Mouse (Mus musculus) hindbrain, embryonic 10.5 days (tissue): ENCODE data around the gene Matn1. TPM values are rescaled to one million over a fixed set of nuclear protein-coding genes. Genes with fewer than 3 reads are reported as not detected.

Experiments used
- DNase-seq: peaks from one replicate; pipeline ENCODE4 v3.0.0-alpha.2; 2017; ENCODE audit warnings: low spot score
- H3K27ac ChIP-seq: fragments of 300-500 bp; sonication (generic); 2 replicates; pipeline ENCODE4 v1.5.1; 2016; ENCODE audit warnings: mild to moderate bottlenecking, moderate library complexity
- H3K27me3 ChIP-seq: fragments of 300-500 bp; sonication (generic); 2 replicates; pipeline ENCODE4 v1.6.1; 2016; ENCODE audit warnings: mild to moderate bottlenecking; ENCODE audit not compliant: poor library complexity, insufficient read depth, severe bottlenecking
- H3K36me3 ChIP-seq: fragments of 300-500 bp; sonication (generic); 2 replicates; pipeline ENCODE4 v1.6.1; 2016; ENCODE audit warnings: mild to moderate bottlenecking, moderate library complexity
- H3K4me1 ChIP-seq: fragments of 300-500 bp; sonication (generic); replicated peaks from 2 replicates; pipeline ENCODE4 v1.6.1; 2016; ENCODE audit warnings: mild to moderate bottlenecking
- H3K4me3 ChIP-seq: fragments of 300-500 bp; sonication (generic); 2 replicates; pipeline ENCODE4 v1.5.1; 2016; ENCODE audit warnings: mild to moderate bottlenecking, moderate library complexity
- H3K9me3 ChIP-seq: fragments of 300-500 bp; sonication (generic); 2 replicates; pipeline ENCODE4 v1.6.1; 2016; ENCODE audit warnings: mild to moderate bottlenecking, moderate library complexity
- WGBS: fragments of 180-500 bp; shearing (Covaris S2); methylation state at CpG from one replicate; pipeline ENCODE4 v1.1.7; 2016; 5-methylcytosine and 5-hydroxymethylcytosine counted together
- polyA plus RNA-seq: library from polyadenylated mRNA; unstranded; fragments of >200 nt; fragmentation: Nextera tagmentation; extraction: Ambion mirVana; gene quantifications from 2 replicates; pipeline ENCODE4 v1.2.1, GENCODE M21; 2016

The Matn1 gene
- polyA plus RNA-seq, 1 experiment from 2014 or later: not detected

DNA sequence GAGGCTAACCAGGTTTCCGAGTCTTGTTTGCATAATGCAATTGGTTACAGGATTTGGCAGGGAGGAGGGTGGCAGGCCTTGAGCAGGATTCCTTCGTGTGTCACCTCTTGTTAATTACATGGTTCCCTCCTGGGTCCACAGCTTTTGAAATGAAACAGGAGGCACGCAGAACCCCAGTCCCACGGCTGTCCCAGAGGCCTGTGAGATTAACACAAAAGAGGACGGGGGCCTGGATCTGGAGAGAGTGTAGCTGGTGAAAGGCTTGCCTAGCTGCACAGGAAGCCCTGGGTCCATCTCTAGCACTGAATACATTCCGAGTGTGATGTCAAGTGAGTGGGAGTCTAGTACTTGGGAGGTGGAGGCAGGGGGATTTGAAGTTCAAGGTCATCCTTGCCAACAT, 15.5 kb downstream of the Matn1 start:
- WGBS: 64% methylated on average over 6 of the region's 6 CpGs
- no peaks in the 10 kb centered on the region; the same call in 1 of the 2 replicates for H3K27me3 ChIP-seq
- no peaks in the 10 kb centered on the region for H3K36me3 ChIP-seq
- no peak overlapping the region for H3K4me3 ChIP-seq
- H3K9me3 ChIP-seq: no peaks in the 10 kb centered on the region
- DNase-seq: no peak
- H3K4me1 ChIP-seq: peaks cover 13% of the 10 kb centered on the region; the same call in 1 of the 2 replicates
- H3K27ac ChIP-seq: no peak overlapping the region

GRCm38 (mm10) chr4:130960118-130960734, 16.0 kb downstream of the Matn1 start:
- Histone ChIP-seq H3K27me3 (no peaks in the 10 kb centered on the region; the same call in 1 of the 2 replicates), H3K36me3 (no peaks in the 10 kb centered on the region), H3K4me1 (peaks cover 13% of the 10 kb centered on the region; the same call in 1 of the 2 replicates), H3K27ac (no peak overlapping the region), H3K4me3 (no peak overlapping the region), H3K9me3 (no peaks in the 10 kb centered on the region)
- DNase-seq: peak; percentile 86
- WGBS: 33% methylated on average over 9 of the region's 9 CpGs

- no peaks in the 10 kb centered on the region for H3K27me3 ChIP-seq
- H3K36me3 ChIP-seq: no peaks in the 10 kb centered on the region
- peaks cover 19% of the 10 kb centered on the region for H3K4me1 ChIP-seq
- 96% methylated on average over 1 of the region's 1 CpGs for WGBS
- no peak overlapping the region for H3K27ac ChIP-seq
- H3K4me3 ChIP-seq: no peak overlapping the region
- no peak for DNase-seq
- H3K9me3 ChIP-seq: peaks cover 10% of the 10 kb centered on the region; the same call in 1 of the 2 replicates
Observed at GRCm38 (mm10) chr4:130971278-130971677, 27.1 kb downstream of the Matn1 start.

- H3K27me3 ChIP-seq: no peaks in the 10 kb centered on the region
- DNase-seq: no peak
- H3K4me1 ChIP-seq: peaks cover 7% of the 10 kb centered on the region
- no peaks in the 10 kb centered on the region for H3K36me3 ChIP-seq
- H3K27ac ChIP-seq: no peak overlapping the region
- H3K9me3 ChIP-seq: peaks cover 10% of the 10 kb centered on the region; the same call in 1 of the 2 replicates
- WGBS: 84% methylated on average over 5 of the region's 5 CpGs
- H3K4me3 ChIP-seq: no peak overlapping the region
Observed at GRCm38 (mm10) chr4:130972421-130972829, 28.2 kb downstream of the Matn1 start.

GRCm38 (mm10) chr4:130973332-130974263, 29.4 kb downstream of the Matn1 start:
- DNase-seq: no peak
- 65% methylated on average over 19 of the region's 19 CpGs for WGBS
- no peak overlapping the region for H3K27ac ChIP-seq
- H3K9me3 ChIP-seq: peaks cover 10% of the 10 kb centered on the region; the same call in 1 of the 2 replicates
- H3K36me3 ChIP-seq: no peaks in the 10 kb centered on the region
- peaks cover 7% of the 10 kb centered on the region; the same call in 1 of the 2 replicates for H3K4me1 ChIP-seq
- no peak overlapping the region for H3K4me3 ChIP-seq
- no peaks in the 10 kb centered on the region for H3K27me3 ChIP-seq

DNA sequence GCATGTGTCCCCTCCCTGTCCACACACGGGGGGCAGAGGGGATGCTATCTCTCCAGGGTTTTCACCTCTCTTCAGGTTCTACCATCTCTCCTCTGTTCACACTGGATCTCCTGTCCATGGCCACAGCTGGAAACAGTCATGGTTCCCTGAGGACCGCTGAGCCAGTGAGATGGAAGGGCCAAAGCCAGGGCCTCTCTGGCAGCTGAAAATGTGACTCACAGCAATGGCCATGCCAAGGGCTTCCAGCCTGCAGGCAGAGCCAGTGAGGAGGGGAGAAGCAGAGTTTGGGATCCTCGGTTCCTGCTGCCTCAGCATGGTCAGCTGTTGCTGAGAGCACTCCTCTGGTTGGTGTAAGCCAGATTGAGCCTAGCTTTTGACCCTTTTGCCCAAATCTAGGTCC, 34.8 kb downstream of the Matn1 start:
- H3K36me3 ChIP-seq: no peaks in the 10 kb centered on the region
- H3K9me3 ChIP-seq: no peaks in the 10 kb centered on the region
- DNase-seq: no peak
- no peak overlapping the region for H3K27ac ChIP-seq
- H3K27me3 ChIP-seq: peaks cover 2% of the 10 kb centered on the region; the same call in 1 of the 2 replicates
- H3K4me1 ChIP-seq: no peaks in the 10 kb centered on the region
- 78% methylated on average over 3 of the region's 3 CpGs for WGBS
- H3K4me3 ChIP-seq: no peak overlapping the region

DNA sequence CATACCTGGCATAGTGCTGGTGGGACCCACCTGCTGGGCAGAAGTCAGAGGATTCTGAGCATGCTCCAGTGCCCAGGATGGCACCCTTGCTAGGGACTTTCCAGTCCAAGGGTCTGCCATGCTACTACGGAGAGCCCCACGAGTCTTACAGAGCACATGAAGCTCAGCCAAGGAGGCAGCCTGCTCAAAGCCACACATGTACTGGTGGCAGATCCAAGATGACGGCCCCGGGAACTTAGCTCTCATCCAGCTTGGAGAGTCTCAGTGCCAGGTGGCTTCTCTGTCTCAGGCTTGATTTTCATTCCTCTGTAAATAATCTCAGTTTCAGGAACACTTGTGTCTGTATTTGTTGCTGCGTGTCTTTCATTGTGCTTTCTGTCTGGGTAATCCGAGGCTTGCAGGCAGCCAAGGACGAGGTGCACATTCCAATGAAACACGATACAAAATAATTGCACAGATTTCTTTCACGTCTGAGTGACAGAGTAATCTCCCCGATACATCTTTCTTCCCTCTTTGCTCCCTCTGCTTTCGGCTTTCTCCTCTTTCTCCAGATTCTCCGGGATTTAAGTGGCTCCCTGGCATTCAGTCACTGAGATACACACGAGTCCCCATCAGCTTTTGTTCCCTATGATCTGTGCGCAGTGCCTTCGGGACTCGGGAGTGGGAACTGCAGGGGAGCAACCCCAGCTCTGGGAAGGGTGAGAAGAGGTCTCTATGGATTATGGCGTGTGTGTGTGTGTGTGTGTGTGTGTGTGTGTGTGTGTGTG, 40.4 kb downstream of the Matn1 start:
- H3K27ac ChIP-seq: peak overlapping the region; percentile 57; the same call in 1 of the 2 replicates
- no peaks in the 10 kb centered on the region for H3K9me3 ChIP-seq
- H3K36me3 ChIP-seq: no peaks in the 10 kb centered on the region
- 0 out of 2 replicates have a peak, but pooled peaks cover 6% of the 10 kb centered on the region for H3K4me1 ChIP-seq
- no peak overlapping the region for H3K4me3 ChIP-seq
- H3K27me3 ChIP-seq: peaks cover 3% of the 10 kb centered on the region; the same call in 1 of the 2 replicates
- 71% methylated on average over 17 of the region's 17 CpGs for WGBS
- no peak for DNase-seq

- no peaks in the 10 kb centered on the region for H3K36me3 ChIP-seq
- no peak for DNase-seq
- no peaks in the 10 kb centered on the region for H3K9me3 ChIP-seq
- H3K27me3 ChIP-seq: peaks cover 3% of the 10 kb centered on the region; the same call in 1 of the 2 replicates
- 84% methylated on average over 4 of the region's 4 CpGs for WGBS
- H3K27ac ChIP-seq: no peak overlapping the region; the same call in 1 of the 2 replicates
- 0 out of 2 replicates have a peak, but pooled peaks cover 6% of the 10 kb centered on the region for H3K4me1 ChIP-seq
- no peak overlapping the region for H3K4me3 ChIP-seq
Observed at GRCm38 (mm10) chr4:130987046-130987445, 42.9 kb downstream of the Matn1 start.

DNA sequence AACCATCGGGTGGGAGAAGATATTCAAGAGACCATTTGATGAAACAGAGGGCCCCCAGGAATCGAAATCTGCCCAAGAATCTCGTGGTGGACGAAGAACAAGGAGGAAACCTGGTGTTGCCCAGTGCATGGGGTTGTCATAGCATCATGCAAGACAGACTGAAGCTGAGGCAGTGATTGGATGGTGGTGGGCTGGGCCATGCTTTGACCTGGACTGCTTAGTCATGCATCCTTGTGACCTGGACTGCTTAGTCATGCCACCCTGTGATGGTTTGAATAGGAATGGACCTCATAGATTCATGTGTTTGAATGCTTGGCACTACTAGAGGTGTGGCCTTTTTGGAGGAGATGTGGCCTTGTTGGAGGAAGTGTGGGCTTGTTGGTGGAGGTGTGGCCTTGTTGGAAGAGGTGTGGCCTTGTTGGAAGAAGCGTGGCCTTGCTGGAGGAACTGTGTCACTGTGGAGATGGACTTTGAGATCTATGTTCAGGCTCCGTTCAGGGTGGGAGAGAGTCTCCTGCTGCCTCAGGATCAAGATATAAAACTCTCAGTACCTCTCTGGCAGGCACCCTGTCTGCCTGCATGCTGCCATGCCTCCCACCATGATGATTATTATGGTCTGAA, 44.1 kb downstream of the Matn1 start:
- Histone ChIP-seq H3K27me3 (peaks cover 3% of the 10 kb centered on the region; the same call in 1 of the 2 replicates), H3K27ac (no peak overlapping the region), H3K4me3 (no peak overlapping the region), H3K4me1 (0 out of 2 replicates have a peak, but pooled peaks cover 6% of the 10 kb centered on the region), H3K36me3 (no peaks in the 10 kb centered on the region), H3K9me3 (no peaks in the 10 kb centered on the region)
- DNase-seq: no peak
- WGBS: 86% methylated on average over 6 of the region's 6 CpGs

DNA sequence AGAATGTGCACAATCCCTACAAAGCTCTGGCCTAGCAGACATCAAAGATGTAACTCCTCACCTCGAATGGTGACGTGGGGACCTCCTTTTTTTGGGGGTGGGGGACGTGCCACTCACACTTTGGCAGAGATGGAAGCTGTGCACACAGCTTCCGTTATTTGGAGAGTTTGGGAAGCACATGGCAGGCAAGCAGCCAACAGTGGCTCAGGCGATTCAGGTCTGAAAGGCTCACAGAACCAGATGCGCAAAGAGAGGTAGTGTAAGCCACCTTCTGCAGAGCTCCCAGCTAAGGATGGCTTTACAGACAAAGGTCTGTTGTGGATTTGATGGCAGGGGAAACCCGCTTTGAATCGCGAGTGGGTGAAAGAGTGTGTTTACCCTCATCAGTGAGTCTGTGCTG, 45.0 kb downstream of the Matn1 start:
- no peak overlapping the region for H3K27ac ChIP-seq
- no peak overlapping the region for H3K4me3 ChIP-seq
- no peaks in the 10 kb centered on the region for H3K9me3 ChIP-seq
- 0 out of 2 replicates have a peak, but pooled peaks cover 6% of the 10 kb centered on the region for H3K4me1 ChIP-seq
- 80% methylated on average over 9 of the region's 9 CpGs for WGBS
- no peaks in the 10 kb centered on the region for H3K36me3 ChIP-seq
- no peak for DNase-seq
- no peaks in the 10 kb centered on the region for H3K27me3 ChIP-seq

- no peaks in the 10 kb centered on the region for H3K4me1 ChIP-seq
- no peak for DNase-seq
- H3K9me3 ChIP-seq: peaks cover 12% of the 10 kb centered on the region
- no peaks in the 10 kb centered on the region for H3K27me3 ChIP-seq
- no peaks in the 10 kb centered on the region for H3K36me3 ChIP-seq
- H3K27ac ChIP-seq: no peak overlapping the region
- 96% methylated on average over 5 of the region's 5 CpGs for WGBS
- no peak overlapping the region for H3K4me3 ChIP-seq
Observed at GRCm38 (mm10) chr4:130990966-130991365, 46.8 kb downstream of the Matn1 start.

GRCm38 (mm10) chr4:130994556-130994955, 50.4 kb downstream of the Matn1 start:
- Histone ChIP-seq H3K4me3 (no peak overlapping the region), H3K4me1 (peaks cover 7% of the 10 kb centered on the region; the same call in 1 of the 2 replicates), H3K9me3 (peaks cover 12% of the 10 kb centered on the region), H3K36me3 (no peaks in the 10 kb centered on the region), H3K27ac (no peak overlapping the region), H3K27me3 (no peaks in the 10 kb centered on the region)
- no peak for DNase-seq
- 88% methylated on average over 8 of the region's 8 CpGs for WGBS
